Mouse (Mus musculus) embryonic facial prominence, embryonic 15.5 days (tissue): Measurements from ENCODE around the gene Adck1. TPM values are rescaled to one million over a fixed set of nuclear protein-coding genes. Genes with fewer than 3 reads are reported as not detected.

Source experiments
- ATAC-seq: fragments of 200-750 bp; cut with Nextera tagmentation; 2 replicates; pipeline ENCODE4 v1.8.0; 2017; ENCODE audit warnings: low read depth, moderate TSS enrichment; ENCODE audit not compliant: insufficient number of reproducible peaks, low FRiP score, low TSS enrichment
- H3K27ac ChIP-seq: fragments of 300-500 bp; sonication (generic); replicated peaks from 2 replicates; pipeline ENCODE4 v1.5.1; 2015; ENCODE audit warnings: mild to moderate bottlenecking, inconsistent platforms
- H3K27me3 ChIP-seq: fragments of 300-500 bp; sonication (generic); 2 replicates; pipeline ENCODE4 v1.6.1; 2015; ENCODE audit warnings: inconsistent platforms
- H3K36me3 ChIP-seq: fragments of 300-500 bp; sonication (generic); 2 replicates; pipeline ENCODE4 v1.6.1; 2015; ENCODE audit warnings: mild to moderate bottlenecking, inconsistent platforms
- H3K4me1 ChIP-seq: fragments of 300-500 bp; sonication (generic); 2 replicates; pipeline ENCODE4 v1.6.1; 2015; ENCODE audit warnings: inconsistent platforms
- H3K4me2 ChIP-seq: fragments of 300-500 bp; sonication (generic); replicated peaks from 2 replicates; pipeline ENCODE4 v1.6.1; 2015; ENCODE audit warnings: mild to moderate bottlenecking, inconsistent platforms
- H3K4me3 ChIP-seq: fragments of 300-500 bp; sonication (generic); replicated peaks from 2 replicates; pipeline ENCODE4 v1.5.1; 2015; ENCODE audit warnings: mild to moderate bottlenecking, inconsistent platforms
- H3K9ac ChIP-seq: fragments of 300-500 bp; sonication (generic); 2 replicates; pipeline ENCODE4 v1.6.1; 2015; ENCODE audit warnings: inconsistent platforms
- H3K9me3 ChIP-seq: fragments of 300-500 bp; sonication (generic); replicated peaks from 2 replicates; pipeline ENCODE4 v1.6.1; 2016; ENCODE audit warnings: inconsistent platforms
- WGBS: fragments of 180-500 bp; shearing (Covaris S2); methylation state at CpG from one replicate; pipeline ENCODE4 v1.1.7; 2015; 5-methylcytosine and 5-hydroxymethylcytosine counted together
- polyA plus RNA-seq: library from polyadenylated mRNA; unstranded; fragments of >200 nt; fragmentation: Nextera tagmentation; extraction: Ambion mirVana; gene quantifications from 2 replicates; pipeline ENCODE4 v1.2.1, GENCODE M21; 2015

Gene Adck1
- polyA plus RNA-seq, 1 experiment from 2014 or later, result 19.1 TPM

GRCm38 (mm10) chr12:88475833-88476232 is 115.5 kb downstream of the Adck1 start:
- H3K27me3 ChIP-seq, result no peaks in the 10 kb centered on the region
- no peak overlapping the region for H3K4me2 ChIP-seq
- no peaks in the 10 kb centered on the region for H3K9me3 ChIP-seq
- no peak overlapping the region for H3K4me3 ChIP-seq
- no peak overlapping the region for H3K27ac ChIP-seq
- no peak for ATAC-seq
- no peak overlapping the region for H3K9ac ChIP-seq
- 84% methylated on average over 3 of the region's 3 CpGs for WGBS
- no peaks in the 10 kb centered on the region for H3K4me1 ChIP-seq
- no peaks in the 10 kb centered on the region for H3K36me3 ChIP-seq

DNA sequence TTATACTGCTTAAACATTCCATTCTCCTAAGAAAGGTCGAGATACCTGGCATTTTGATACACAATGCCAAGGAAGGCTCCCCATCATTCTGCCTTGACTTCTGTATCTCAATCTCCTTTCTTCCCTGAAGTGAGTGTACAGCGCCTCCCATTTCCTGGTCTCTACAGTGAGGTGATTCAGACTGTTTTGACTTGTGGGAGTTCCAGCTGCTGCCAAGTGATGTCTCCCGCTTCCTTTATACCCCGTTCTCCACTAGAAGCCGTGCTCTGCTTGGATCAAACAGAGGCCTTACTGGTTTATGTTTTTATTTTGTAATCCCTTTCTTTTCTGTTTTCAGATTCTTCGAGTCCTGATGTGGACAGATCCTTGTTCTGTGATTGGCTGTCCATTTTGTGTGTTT is 116.3 kb downstream of the Adck1 start:
- H3K4me3 ChIP-seq, result no peak overlapping the region
- H3K4me2 ChIP-seq, result no peak overlapping the region
- H3K36me3 ChIP-seq, result no peaks in the 10 kb centered on the region
- no peak overlapping the region for H3K9ac ChIP-seq
- H3K27me3 ChIP-seq, result no peaks in the 10 kb centered on the region
- WGBS, result 81% methylated on average over 6 of the region's 6 CpGs
- H3K27ac ChIP-seq, result no peak overlapping the region
- H3K4me1 ChIP-seq, result no peaks in the 10 kb centered on the region
- no peak for ATAC-seq
- no peaks in the 10 kb centered on the region for H3K9me3 ChIP-seq

- H3K9me3 ChIP-seq, result no peaks in the 10 kb centered on the region
- 87% methylated on average over 3 of the region's 3 CpGs for WGBS
- H3K9ac ChIP-seq, result no peak overlapping the region
- no peak overlapping the region for H3K4me2 ChIP-seq
- H3K4me1 ChIP-seq, result no peaks in the 10 kb centered on the region
- H3K4me3 ChIP-seq, result no peak overlapping the region
- no peaks in the 10 kb centered on the region for H3K36me3 ChIP-seq
- H3K27me3 ChIP-seq, result no peaks in the 10 kb centered on the region
- no peak overlapping the region for H3K27ac ChIP-seq
- no peak for ATAC-seq
Measured at GRCm38 (mm10) chr12:88481657-88482056, 121.3 kb downstream of the Adck1 start.

DNA sequence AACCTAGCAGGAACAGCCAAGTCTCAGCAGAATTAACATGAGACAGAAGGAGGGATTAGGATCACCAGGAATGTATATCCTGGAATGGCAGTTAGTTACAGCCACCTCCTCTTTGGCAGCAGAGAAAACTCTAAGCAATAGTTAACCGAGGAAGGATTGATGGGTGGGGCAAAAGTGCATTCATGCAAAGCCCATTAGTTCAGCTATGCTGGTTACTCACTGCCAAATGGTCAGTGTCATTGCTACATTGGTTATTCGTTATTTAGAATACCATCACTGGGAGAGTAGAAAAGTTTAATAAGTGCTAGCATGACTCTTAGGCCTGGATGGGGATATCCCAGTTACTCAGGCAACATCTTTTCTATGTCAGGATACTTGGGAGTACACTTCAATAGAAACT is 130.5 kb downstream of the Adck1 start:
- no peak overlapping the region for H3K27ac ChIP-seq
- H3K4me1 ChIP-seq, result no peaks in the 10 kb centered on the region
- 56% methylated on average over 2 of the region's 2 CpGs for WGBS
- no peaks in the 10 kb centered on the region for H3K9me3 ChIP-seq
- no peak for ATAC-seq
- no peaks in the 10 kb centered on the region for H3K27me3 ChIP-seq
- no peaks in the 10 kb centered on the region for H3K36me3 ChIP-seq
- no peak overlapping the region for H3K4me2 ChIP-seq
- no peak overlapping the region for H3K4me3 ChIP-seq
- H3K9ac ChIP-seq, result no peak overlapping the region

Other genes with a start within 250 kb of the Adck1 start
- 0.17 TPM in 1 of 2 replicates, not detected in the other for gene Gm10436, start 178.4 kb upstream of the Adck1 start, polyA plus RNA-seq
- gene Gm8332, start 110.5 kb upstream of the Adck1 start, polyA plus RNA-seq, result not detected in 2 replicates
- gene Gm5662, start 86.1 kb upstream of the Adck1 start, polyA plus RNA-seq, result not detected in 2 replicates
- not detected in 2 replicates for gene Gm5039, start 36.5 kb upstream of the Adck1 start, polyA plus RNA-seq